Mouse (Mus musculus) intestine, postnatal 0 days (tissue): ENCODE results near the gene Fstl1. TPM values are rescaled to one million over a fixed set of nuclear protein-coding genes. Genes with fewer than 3 reads are reported as not detected.
A peak's percentile ranks its signal among the peaks of the same experiment; 100 is the strongest.

Experiments
- ATAC-seq: fragments of 200-750 bp; cut with Nextera tagmentation; 2 replicates; pipeline ENCODE4 v1.8.0; 2017; ENCODE audit warnings: mild to moderate bottlenecking, moderate TSS enrichment, moderate library complexity
- H3K27ac ChIP-seq: fragments of 300-500 bp; sonication (generic); 2 replicates; pipeline ENCODE4 v1.5.1; 2014; ENCODE audit warnings: mild to moderate bottlenecking, low read depth, low read length, moderate library complexity
- H3K27me3 ChIP-seq: fragments of 300-500 bp; sonication (generic); replicated peaks from 2 replicates; pipeline ENCODE4 v1.6.1; 2014; ENCODE audit warnings: low read length, mixed read lengths; ENCODE audit not compliant: control insufficient read depth, insufficient read depth
- H3K36me3 ChIP-seq: fragments of 300-500 bp; sonication (generic); 2 replicates; pipeline ENCODE4 v1.6.1; 2014; ENCODE audit warnings: mild to moderate bottlenecking, moderate library complexity; ENCODE audit not compliant: control insufficient read depth, insufficient read depth
- H3K4me1 ChIP-seq: fragments of 300-500 bp; sonication (generic); replicated peaks from 2 replicates; pipeline ENCODE4 v1.6.1; 2014; ENCODE audit warnings: antibody characterized with exemption, low read length, mixed read lengths; ENCODE audit not compliant: control insufficient read depth, insufficient read depth
- H3K4me2 ChIP-seq: fragments of 300-500 bp; sonication (generic); replicated peaks from 2 replicates; pipeline ENCODE4 v1.6.1; 2014; ENCODE audit warnings: low read depth, mild to moderate bottlenecking, moderate library complexity
- H3K4me3 ChIP-seq: fragments of 300-500 bp; sonication (generic); 2 replicates; pipeline ENCODE4 v1.5.1; 2014; ENCODE audit warnings: low read depth, low read length
- H3K9ac ChIP-seq: fragments of 300-500 bp; sonication (generic); 2 replicates; pipeline ENCODE4 v1.6.1; 2014; ENCODE audit warnings: mild to moderate bottlenecking, low read depth, low read length
- H3K9me3 ChIP-seq: fragments of 300-500 bp; sonication (generic); 2 replicates; pipeline ENCODE4 v1.6.1; 2016; ENCODE audit warnings: mixed run types; ENCODE audit not compliant: control insufficient read depth
- CTCF ChIP-seq: sonication (generic); IDR thresholded peaks from 2 replicates; pipeline ENCODE4 v1.5.1; 2016; ENCODE audit warnings: low read depth, mild to moderate bottlenecking, control low read depth, antibody characterized with exemption, moderate library complexity
- WGBS: fragments of 180-500 bp; shearing (Covaris S2); extraction: QIAGEN DNeasy Blood & Tissue Kit; methylation state at CpG from one replicate; pipeline ENCODE4 v1.1.7; 2014; 5-methylcytosine and 5-hydroxymethylcytosine counted together
- polyA plus RNA-seq: library from polyadenylated mRNA; unstranded; fragments of >200 nt; fragmentation: Nextera tagmentation; extraction: Ambion mirVana; gene quantifications from 2 replicates; pipeline ENCODE4 v1.2.1, GENCODE M21; 2015

Gene Fstl1
- polyA plus RNA-seq, 1 experiment from 2014 or later, result 125 TPM

GRCm38 (mm10) chr16:37780386-37780785, 3.7 kb downstream of the Fstl1 start:
- no peak overlapping the region for H3K4me3 ChIP-seq
- no peak for ATAC-seq
- no peak overlapping the region for H3K27ac ChIP-seq
- no peaks in the 10 kb centered on the region for H3K27me3 ChIP-seq
- H3K4me2 ChIP-seq, result no peak overlapping the region
- no peaks in the 10 kb centered on the region for H3K4me1 ChIP-seq
- no peaks in the 10 kb centered on the region for H3K36me3 ChIP-seq
- no peak overlapping the region for H3K9ac ChIP-seq
- 0% methylated on average over 1 of the region's 1 CpGs for WGBS
- TF ChIP-seq CTCF, result no peak
- no peaks in the 10 kb centered on the region for H3K9me3 ChIP-seq

- no peaks in the 10 kb centered on the region for H3K9me3 ChIP-seq
- no peaks in the 10 kb centered on the region for H3K27me3 ChIP-seq
- no peak for TF ChIP-seq CTCF
- no peaks in the 10 kb centered on the region for H3K4me1 ChIP-seq
- no peaks in the 10 kb centered on the region for H3K36me3 ChIP-seq
- H3K4me3 ChIP-seq, result no peak overlapping the region
- no peak overlapping the region for H3K4me2 ChIP-seq
- 65% methylated on average over 3 of the region's 3 CpGs for WGBS
- no peak for ATAC-seq
- H3K27ac ChIP-seq, result no peak overlapping the region
- H3K9ac ChIP-seq, result no peak overlapping the region
Observed at GRCm38 (mm10) chr16:37780911-37781310, 4.2 kb downstream of the Fstl1 start.

DNA sequence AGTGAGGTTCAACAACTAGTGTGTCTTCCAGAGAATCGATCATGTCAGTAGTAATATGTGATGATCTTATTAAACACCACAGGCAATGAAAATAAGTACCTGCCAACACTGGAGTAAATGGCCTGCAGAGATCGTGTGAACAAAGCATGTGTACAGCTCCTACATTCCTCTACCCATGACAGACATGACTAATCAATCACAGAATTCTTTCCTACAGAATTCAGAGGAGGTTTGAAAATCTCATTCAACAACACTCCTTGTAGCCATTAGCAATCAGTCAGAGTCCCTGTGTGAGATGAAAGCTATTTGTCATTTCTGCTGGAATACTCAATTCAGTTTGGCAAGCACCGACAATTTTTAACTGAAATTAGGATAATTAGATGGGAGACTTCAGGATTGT, 7.9 kb downstream of the Fstl1 start:
- Histone ChIP-seq H3K9ac (no peak overlapping the region), H3K4me1 (no peaks in the 10 kb centered on the region), H3K27me3 (no peaks in the 10 kb centered on the region), H3K27ac (no peak overlapping the region), H3K4me3 (no peak overlapping the region), H3K36me3 (no peaks in the 10 kb centered on the region), H3K9me3 (no peaks in the 10 kb centered on the region), H3K4me2 (no peak overlapping the region)
- no peak for ATAC-seq
- 72% methylated on average over 3 of the region's 3 CpGs for WGBS
- TF ChIP-seq CTCF, result no peak

- H3K4me1 ChIP-seq, result no peaks in the 10 kb centered on the region
- no peaks in the 10 kb centered on the region; the same call in 1 of the 2 replicates for H3K36me3 ChIP-seq
- H3K4me2 ChIP-seq, result no peak overlapping the region; the same call in 1 of the 2 replicates
- no peaks in the 10 kb centered on the region for H3K9me3 ChIP-seq
- no peak for TF ChIP-seq CTCF
- H3K27me3 ChIP-seq, result no peaks in the 10 kb centered on the region
- WGBS, result 43% methylated on average over 9 of the region's 9 CpGs
- no peak overlapping the region for H3K9ac ChIP-seq
- 0 out of 2 replicates have a peak overlapping the region, but pooled peaks have one; percentile 36 for H3K27ac ChIP-seq
- no peak for ATAC-seq
- no peak overlapping the region for H3K4me3 ChIP-seq
Observed at GRCm38 (mm10) chr16:37787558-37788194, 11.0 kb downstream of the Fstl1 start.

GRCm38 (mm10) chr16:37788367-37789014, 11.8 kb downstream of the Fstl1 start:
- no peaks in the 10 kb centered on the region for H3K9me3 ChIP-seq
- no peak overlapping the region for H3K9ac ChIP-seq
- no peaks in the 10 kb centered on the region for H3K4me1 ChIP-seq
- 28% methylated on average over 12 of the region's 12 CpGs for WGBS
- H3K27ac ChIP-seq, result peak overlapping the region; percentile 7
- no peak for TF ChIP-seq CTCF
- no peaks in the 10 kb centered on the region; the same call in 1 of the 2 replicates for H3K36me3 ChIP-seq
- H3K4me2 ChIP-seq, result no peak overlapping the region; the same call in 1 of the 2 replicates
- ATAC-seq, result peak; percentile 71
- H3K4me3 ChIP-seq, result no peak overlapping the region
- H3K27me3 ChIP-seq, result no peaks in the 10 kb centered on the region

GRCm38 (mm10) chr16:37789015-37789381, 12.3 kb downstream of the Fstl1 start:
- Histone ChIP-seq H3K4me2 (no peak overlapping the region), H3K27me3 (no peaks in the 10 kb centered on the region), H3K4me3 (no peak overlapping the region), H3K27ac (peak overlapping the region; percentile 7; the same call in 1 of the 2 replicates), H3K9me3 (no peaks in the 10 kb centered on the region), H3K36me3 (no peaks in the 10 kb centered on the region; the same call in 1 of the 2 replicates), H3K4me1 (no peaks in the 10 kb centered on the region), H3K9ac (no peak overlapping the region)
- TF ChIP-seq CTCF, result no peak
- WGBS, result 49% methylated on average over 6 of the region's 6 CpGs
- no peak for ATAC-seq
